Mouse (Mus musculus): ENCODE data around the gene Dmgdh.

- TF ChIP-seq POLR2A (IDR thresholded peaks at IDR 0.05; ENCODE audit: insufficient read depth, low read length) (no peak), CTCF (IDR thresholded peaks at IDR 0.05; ENCODE audit: low read depth, low read length) (no peak), EP300 (IDR thresholded peaks at IDR 0.05; ENCODE audit: insufficient read depth, low read depth, low read length) (no peak)
Measured at GRCm38 (mm10) chr13:93782823-93783222, 108.6 kb downstream of the Dmgdh start.
